Mouse (Mus musculus) liver, embryonic 14.5 days (tissue): Measurements from ENCODE around the gene Glp2r.

ENCODE experiments used
- CTCF ChIP-seq: IDR thresholded peaks from 2 replicates; pipeline ENCODE4 v1.5.1; 2016; ENCODE audit warnings: antibody characterized with exemption, low read depth, control low read depth
- EP300 ChIP-seq: IDR thresholded peaks from 2 replicates; pipeline ENCODE4 v1.6.1; 2016; ENCODE audit warnings: antibody characterized with exemption, low read depth

DNA sequence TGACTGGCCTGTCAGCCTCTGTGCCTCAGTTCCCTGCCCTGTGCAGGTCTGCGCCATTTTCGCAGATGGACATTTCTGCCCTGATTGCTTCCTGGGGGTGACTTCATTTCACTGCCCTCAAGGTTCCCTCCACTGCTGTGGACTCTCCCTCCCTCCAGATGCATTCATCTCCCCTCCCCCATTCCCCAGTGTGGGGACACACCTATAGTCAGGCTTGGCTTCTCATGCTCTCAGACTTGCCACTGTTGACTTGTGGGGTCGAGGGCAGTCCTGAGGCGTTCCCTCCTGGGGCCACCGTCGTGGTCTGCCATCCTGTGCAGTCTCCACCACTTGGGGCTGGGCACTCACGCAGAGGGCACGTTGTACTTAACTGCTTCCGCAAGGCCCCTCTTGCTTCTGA is 114.1 kb downstream of the Glp2r start:
- TF ChIP-seq CTCF (no peak), EP300 (no peak)
